Mouse (Mus musculus): ENCODE results near the gene Efs.
"Not testable (repeated sequence)": the region's sequence is repeated elsewhere in the genome, so short reads cannot be mapped to it uniquely, and the experiment has no call there.

The Efs gene

DNA sequence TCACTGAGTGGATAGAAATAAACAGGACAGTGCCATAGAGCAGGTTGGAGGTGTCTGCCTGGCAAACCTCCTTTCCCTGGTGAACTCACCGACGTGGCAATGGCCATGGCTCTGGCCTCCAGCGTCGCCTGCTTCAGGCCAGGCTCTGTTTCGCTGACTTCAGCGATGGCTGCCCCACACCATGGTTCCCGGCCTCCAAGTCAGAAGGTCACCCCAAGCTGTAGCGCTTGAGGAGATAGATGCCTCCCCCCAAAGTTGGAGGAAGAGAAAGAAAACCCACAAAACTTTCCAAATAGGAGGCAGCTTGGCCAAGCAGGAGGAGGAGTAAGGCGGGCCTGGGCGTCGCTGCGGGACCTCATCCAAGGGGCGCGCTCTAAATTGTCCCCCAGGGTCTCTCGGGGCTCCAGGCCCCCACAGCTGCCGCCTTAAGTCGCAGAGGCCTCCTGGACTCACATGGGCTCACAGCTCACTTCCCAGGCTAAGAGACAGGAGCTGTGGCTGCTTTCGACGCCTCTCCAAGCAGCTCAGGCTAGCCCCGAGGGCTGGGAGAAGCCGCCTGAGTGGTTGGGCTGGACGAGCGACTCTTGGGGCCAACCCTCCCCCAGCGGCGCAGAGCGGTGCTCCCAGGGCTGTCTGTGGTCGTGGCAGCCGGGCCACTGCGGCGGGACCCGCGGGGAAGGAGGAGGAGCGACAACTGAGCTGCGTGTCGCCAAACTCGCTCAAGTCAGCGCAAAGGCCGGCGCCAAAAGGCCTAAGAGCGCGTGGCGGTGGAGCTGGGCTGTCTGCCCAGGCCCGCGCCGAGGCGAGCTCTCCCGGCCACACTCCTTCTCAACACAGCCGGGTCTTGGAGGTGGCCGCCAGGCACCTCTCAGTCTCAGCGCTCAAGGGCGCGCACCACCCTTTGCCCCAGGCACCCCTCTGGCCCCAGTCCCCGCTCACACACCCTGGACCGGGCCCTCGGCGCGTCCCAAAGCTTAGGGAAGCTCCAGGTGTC is at the start of gene Efs:
Gene Efs, minus strand, starts transcription at position 778 of the 994 bp plus-strand sequence.
- no peak for DNase-seq (ENCODE audit: low read depth, low spot score)

DNA sequence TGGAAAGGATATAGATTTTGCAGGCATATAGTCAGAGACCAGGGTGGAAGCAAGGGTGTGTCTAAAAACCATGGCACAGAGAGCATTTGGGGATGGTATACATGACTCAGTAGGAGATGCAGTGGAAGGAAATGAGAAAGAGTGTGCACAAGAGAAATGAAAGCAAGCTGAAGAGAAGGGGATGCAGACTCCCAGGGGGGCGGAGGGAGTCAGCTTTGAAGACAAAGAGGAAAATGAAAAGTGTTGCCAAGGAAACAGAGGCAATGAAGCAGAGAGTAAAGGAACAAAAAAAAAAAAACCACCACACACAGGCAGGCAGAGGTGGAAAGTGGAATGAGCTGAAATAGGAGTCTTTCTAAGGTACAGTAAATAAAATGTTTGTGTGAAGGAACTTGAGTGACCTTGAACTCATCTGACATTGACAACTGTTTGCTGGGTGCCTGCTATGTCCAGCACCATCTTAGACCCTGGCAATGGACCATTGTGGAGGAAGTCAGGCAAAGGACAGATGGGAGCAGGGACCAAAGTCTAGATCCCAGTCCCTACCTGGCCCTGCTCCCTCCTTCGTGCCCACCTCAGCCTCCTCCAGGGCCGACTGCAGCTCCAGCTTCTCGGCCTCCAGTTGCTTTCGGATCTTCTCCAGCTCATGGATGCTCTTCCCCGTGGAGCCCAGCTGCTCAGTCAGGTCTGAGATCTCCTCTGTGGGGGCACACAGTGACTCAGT is 48.3 kb upstream of the Efs start:
- DNase-seq (ENCODE audit: low read depth, low spot score), result peak; percentile 79

DNA sequence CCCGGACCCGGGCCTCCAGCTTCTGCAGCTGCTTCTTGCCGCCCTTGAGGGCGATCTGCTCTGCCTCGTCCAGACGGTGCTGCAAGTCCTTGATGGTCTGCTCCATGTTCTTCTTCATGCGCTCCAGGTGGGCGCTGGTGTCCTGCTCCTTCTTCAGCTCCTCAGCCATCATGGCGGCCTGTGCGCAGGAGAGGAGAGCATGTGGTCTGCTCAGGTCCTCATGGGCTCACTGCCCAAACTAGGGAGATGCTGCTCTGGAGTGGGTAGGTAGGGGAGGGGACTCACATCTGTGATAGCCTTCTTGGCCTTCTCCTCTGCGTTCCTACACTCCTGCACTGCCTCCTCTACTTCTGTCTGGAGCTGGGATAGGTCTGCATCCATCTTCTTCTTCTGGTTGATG is 46.9 kb upstream of the Efs start:
- DNase-seq (ENCODE audit: low read depth, low spot score), result not testable (repeated sequence)

DNA sequence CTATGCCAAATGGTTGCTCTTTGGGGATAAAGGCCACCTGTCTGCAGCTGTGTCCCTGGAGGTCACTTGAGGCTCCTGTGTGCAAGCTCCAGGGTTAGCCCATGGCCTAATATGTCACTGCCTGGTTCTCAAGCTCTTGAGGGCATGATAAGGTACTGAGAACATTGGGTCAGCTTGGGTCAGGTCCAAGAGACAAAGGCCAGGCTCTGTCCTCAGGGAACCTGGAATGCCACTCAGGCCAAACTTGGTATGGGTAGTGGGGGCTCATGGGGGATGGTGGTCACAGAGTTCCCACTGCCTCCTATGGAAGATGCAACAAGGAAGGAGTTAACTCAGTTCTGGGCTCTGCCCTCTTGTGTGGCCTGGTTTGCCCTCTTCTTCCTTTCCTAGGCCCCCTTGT is 42.4 kb upstream of the Efs start:
- DNase-seq (ENCODE audit: low read depth, low spot score), result no peak

DNA sequence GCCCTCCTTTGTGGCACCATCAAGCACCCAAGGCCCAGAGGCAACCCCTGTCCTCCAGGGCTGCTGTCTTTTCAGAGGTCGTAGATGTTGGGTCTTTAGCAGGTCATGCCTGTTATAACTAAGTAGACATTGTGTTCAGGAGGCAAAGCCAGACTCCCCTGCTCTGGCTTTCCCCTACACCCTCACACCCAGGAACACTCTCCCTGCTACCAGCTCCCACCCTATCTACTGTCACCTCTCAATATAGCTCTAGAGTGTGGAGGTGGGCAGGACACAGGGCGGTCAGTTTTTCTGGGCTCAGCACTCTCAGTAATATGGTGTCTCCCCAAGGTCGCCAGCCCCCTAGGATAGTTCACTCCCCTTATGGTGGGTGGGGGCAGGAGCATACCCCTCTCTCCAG is 41.9 kb upstream of the Efs start:
- no peak for DNase-seq (ENCODE audit: low read depth, low spot score)

DNA sequence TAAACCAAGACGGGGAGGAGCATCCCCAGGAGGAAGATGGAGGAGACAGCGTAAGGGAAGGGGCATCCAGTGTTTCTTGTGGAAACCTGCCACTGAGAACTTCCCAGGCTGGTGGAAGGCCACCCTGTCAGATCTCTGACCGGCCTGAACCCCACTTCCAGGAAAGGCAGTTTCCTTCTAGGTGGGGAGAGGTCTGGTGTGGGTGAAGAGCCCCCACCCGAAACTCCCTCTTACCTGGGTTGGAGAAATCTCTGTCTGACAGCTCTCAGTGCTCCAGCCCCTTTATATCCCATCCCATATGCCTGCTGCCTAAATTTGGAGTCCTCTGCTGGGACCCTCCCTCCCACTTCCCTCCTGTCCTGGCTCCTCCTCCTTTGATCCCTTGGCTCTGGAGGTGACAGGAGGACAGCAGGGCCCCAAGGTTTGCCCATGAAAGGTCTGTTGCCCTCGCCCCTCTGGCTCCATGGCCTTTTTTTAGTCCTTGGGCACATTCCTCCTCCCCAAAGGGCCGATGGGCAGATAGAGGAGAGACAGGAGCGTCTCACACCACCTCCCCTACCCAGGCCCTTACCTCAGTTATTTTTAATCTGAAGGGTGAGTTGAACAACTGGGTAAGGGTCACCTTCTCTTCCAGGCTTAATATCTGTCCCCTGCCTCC is 40.5 kb upstream of the Efs start, which contains the start of gene Myh6:
Gene Myh6, minus strand, starts transcription at position 608 of the 658 bp plus-strand sequence.
- no peak for DNase-seq (ENCODE audit: low read depth, low spot score)

DNA sequence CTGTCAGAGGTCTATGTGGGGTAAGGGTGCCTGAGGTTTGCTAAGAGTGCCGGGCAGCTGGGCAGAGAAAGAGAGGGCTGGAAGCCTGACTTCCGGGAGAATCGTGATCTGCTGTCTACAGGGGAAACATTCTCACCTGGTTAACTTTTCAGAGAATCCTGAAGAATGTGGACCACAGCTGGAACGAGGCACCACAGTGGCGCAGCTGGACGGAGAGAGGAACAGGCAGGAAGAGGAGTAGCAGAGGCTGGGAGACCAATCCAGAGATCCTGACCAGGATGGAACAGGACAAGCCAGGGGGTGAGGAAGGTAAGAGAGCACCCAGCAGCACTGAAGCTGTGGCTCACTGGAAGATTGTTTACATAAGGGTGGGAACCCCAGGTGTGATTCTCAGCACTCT is 39.7 kb upstream of the Efs start:
- DNase-seq (ENCODE audit: low read depth, low spot score), result no peak

DNA sequence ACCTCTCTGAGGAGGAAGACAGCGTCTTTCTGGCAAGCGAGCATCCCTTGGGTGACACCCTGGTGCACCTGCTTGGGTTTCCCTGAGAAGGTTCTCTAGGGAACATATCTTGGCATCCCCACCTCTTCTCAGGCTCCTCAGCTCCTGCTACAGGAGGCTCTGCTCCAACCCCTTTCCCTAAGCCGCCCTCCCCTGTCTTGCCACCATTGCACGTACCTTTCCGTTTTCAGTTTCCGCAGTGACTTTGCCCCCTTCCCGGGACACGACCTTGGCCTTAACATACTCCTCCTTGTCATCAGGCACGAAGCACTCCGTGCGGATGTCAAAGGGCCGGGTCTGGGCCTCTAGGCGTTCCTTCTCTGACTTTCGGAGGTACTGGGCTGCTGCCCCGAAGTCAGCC is 39.1 kb upstream of the Efs start:
- no peak for DNase-seq (ENCODE audit: low read depth, low spot score)

DNA sequence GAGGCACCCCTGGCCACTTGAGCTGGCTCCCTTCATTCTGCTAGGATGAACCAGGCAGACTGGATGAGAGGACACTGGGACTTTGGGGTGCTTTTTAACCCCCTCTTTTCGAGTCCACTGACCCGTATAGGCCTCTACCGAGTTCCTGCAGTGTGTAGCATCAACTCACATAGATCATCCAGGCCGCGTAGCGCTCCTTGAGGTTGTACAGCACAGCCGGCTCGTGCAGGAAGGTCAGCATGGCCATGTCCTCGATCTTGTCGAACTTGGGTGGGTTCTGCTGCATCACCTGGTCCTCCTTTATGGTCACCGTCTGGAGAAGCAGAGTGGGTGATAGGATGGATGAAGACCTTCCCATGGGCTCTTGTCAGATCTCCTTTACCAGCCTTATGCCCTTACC is 37.8 kb upstream of the Efs start:
- DNase-seq (ENCODE audit: low read depth, low spot score), result no peak

DNA sequence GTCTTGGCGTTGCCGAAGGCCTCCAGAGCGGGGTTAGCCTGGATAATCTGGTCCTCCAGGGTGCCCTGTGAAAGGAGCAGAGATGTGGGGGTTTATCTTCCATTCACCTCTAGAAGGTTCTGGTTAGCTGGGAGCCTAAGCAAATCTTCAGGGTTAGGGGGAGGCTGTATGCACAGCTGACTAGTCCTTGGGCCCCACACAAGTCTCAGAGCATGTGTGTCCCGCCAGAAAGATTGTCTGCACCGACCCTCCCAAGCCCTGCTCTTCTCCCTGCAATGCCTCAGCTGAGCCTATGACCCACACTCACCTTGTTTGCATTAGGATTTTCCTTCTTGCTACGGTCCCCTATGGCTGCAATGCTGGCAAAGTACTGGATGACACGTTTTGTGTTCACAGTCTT is 36.8 kb upstream of the Efs start:
- DNase-seq (ENCODE audit: low read depth, low spot score), result no peak

DNA sequence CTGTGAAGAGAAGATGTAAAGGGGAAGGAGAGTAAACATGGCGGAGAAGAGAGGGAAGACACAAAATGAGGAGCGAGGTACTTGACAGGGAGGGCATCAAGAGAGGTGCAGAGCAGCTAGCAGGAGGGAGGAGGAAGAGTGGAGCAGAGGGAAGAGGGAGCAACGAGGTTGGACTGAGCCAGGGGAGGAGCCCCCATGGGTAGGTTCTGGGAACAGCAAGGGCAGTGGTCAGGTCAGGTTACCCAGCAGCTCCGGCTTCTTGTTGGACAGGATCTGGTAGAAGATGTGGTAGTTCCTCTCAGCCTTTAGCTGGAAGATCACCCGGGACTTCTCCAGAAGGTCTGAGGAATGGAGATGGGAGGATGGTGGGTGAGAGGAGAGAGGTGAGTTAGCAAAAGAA is 35.6 kb upstream of the Efs start:
- DNase-seq (ENCODE audit: low read depth, low spot score), result no peak

DNA sequence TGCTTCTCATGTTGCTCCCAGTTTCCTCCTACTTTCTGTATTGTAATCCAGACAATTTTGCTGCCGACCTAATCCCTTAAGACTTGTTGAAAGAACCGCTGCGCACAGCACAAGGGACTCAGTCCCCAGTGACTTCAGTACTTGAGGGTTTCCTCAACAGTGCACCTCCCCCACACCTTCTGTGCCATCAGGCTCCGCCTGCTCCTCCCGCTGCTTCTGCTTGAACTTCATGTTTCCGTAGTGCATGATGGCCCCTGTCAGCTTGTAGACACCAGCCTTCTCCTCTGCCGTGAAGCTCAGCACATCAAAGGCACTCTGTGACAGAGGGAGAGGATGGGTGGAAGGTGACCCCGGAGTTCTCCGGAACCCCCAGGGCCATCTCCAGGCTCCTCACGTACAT is 34.8 kb upstream of the Efs start:
- DNase-seq (ENCODE audit: low read depth, low spot score), result no peak

DNA sequence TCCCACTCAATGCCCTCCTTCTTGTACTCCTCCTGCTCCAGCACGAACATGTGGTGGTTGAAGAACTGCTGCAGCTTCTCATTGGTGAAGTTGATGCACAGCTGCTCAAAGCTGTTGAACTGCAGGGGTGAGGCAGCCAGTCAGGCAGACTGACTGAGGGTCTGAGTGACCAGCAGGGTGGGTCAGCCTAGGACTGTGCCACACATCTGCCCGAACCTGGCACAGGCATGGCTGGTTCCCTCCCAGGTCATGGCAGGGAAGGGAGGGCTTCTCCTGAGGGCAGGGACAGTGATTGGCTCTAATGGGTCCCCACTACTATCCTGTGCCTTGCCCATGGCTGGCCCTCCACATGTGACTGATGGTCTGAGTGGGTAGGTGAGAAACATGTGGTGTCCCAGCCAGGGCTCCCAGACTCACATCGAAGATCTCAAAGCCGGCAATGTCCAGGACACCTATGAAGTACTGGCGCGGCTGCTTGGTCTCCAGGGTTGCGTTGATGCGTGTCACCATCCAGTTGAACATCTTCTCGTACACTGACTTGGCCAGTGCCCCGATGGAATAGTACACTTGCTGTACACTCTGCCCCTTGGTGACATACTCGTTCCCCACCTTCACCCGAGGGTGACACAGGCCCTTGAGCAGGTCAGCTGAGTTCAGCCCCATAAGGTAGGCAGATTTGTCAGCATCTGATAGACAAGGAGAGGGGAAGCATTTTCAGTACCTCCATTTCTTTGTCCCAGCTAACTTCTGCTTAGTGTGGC is 34.1 kb upstream of the Efs start:
- DNase-seq (ENCODE audit: low read depth, low spot score), result not testable (repeated sequence)

DNA sequence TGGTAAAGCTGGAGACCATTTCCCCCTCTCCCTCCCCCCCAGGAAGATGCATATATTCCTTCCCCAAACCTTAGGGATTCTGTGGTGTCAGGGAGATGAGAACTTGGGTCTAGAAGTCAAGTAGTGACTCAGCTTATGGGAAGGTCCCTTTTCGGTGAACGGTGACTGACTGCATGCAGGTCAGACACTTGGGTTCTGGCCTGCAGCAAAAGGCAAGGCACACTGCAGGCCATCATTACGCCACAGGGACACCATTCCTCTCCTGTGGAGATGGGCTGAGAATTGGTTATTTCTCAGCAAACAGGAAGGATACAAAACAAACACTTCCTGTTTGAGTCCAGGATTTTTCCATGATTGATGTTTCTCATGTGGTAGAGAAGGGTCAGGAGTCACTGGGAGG is 33.3 kb upstream of the Efs start:
- DNase-seq (ENCODE audit: low read depth, low spot score), result no peak

DNA sequence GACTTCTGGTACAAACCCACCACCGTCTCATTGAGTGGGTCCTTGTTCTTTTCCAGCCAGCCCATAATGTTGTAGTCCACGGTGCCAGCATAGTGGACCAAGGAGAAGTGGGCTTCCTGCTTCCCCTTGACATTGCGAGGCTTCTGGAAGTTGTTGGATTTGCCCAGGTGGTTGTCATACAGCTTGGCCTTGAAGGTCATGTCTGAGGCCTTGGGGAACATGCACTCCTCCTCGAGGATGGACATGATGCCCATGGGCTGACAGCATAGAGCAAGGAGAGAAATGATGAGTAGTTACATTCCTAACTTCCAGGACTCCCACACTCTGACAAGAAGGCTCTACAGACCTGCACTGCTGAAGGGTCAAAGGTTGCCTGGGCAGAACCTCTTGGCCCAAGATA is 32.6 kb upstream of the Efs start:
- no peak for DNase-seq (ENCODE audit: low read depth, low spot score)

DNA sequence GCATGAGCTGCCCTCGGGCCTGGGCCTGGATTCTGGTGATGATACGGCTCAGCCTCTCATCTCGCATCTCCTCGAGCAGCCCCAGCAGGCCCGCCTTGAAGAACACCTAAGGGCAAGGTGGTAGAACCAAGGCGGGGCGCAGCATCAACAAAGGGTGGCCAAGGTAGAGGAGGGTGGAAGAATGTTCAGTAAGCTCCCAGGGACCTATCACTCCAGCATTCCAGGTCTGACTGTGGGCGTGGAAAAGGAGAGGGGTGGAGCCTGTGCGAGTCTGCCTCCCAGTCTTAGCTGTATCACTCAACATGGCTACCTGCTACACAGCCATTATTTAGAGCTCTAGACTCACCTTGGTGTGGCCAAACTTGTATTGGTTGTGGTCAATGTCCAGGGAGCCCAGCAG is 30.6 kb upstream of the Efs start:
- DNase-seq (ENCODE audit: low read depth, low spot score), result no peak

DNA sequence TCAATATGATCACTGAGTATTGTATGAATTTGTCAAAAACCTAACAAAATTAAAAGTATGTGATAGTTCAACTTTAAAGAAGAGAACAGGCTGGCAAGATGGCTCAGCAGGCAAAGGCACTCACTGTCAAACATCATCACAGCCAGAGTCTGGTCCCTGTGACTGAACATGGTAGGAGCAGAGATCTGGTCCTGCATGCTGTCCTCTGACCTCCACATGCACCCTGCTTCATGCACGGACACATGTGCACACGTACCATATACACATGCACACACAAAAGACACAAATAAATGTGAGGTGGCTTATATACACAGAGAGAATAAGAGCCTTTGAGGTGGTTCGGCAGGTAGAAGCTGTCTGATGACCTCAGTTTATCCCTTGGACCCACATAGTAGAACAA is 29.6 kb upstream of the Efs start:
- no peak for DNase-seq (ENCODE audit: low read depth, low spot score)

DNA sequence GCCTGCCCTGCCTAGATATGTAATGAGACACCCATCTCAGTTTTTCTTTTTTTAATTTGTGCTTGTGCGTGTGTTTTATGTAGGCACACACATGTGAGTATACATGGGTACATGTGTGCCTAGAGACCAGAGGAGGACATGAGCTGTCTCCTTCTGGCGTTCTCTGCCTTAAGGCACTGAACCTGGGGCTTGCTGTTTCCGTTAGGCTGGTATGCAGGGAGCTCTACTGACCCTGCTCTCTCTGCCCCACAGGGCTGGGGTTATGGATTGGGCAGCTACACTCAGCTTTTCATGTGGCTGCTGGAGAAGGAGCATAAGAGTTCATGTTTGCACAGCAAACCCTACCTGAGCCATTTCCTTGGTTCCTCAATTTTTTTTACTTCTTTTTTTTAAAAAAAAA is 28.5 kb upstream of the Efs start:
- DNase-seq (ENCODE audit: low read depth, low spot score), result no peak

DNA sequence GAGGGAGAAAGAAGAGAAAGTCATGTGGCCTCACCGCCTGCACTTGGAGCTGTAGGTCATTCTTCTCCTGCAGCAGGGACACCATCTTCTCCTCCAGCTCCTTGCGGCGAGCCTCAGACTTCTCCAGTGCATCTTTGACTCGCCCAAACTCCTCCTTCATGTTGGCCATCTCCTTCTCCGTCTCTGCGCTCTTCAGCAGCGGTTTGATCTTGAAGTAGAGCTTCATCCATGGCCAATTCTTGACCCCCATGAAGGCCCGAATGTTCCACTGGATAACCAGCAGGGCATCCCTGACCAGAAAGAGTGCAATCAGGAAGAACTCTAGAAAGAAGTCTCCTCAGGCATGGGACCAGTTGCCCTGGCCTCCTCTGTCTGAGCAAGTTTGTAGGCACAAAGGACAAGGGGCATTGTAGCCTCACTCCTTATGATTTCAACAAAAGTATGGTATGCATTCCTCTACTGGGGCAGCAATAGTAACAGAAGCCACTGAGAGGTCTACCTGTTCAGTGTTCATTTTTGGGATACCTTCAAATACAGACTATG is 27.8 kb upstream of the Efs start:
- DNase-seq (ENCODE audit: low read depth, low spot score), result no peak

DNA sequence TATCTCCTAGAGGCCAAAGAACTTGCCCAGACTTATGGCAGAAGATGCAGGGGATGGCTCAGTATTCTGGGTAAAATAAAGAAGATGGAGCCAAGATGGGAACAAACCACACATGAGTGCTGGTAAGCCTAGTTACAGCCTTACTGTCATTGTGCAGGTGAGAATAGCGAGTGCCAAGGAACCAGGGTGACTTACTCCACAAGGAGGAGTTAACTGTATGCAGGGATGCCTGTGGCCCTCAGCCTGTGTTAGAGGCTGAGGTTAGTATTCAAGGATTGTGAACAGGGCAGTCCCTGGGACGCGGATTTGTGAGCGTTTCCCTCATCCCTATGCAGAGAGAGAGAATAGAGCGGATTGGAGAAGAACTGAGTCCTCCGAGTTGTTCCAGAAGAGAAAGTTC is 25.7 kb upstream of the Efs start:
- no peak for DNase-seq (ENCODE audit: low read depth, low spot score)

DNA sequence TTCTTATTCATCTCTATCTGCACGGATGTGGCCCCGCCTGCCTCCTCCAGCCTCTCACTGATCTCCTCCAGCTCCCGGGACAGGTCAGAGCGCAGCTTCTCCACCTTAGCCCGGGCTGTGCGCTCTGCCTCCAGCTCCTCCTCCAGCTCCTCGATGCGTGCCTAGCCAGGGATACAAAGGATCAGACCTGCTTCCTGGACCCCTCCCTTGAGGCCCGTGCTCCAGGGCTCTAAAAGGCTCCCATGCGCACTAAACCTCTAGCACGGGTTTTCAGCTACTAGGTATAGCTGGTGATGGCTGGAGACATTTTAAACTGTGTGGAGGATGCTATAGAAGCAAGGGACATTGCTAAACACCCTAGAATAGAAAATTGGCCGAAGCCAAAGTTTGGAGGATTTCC is 24.6 kb upstream of the Efs start:
- DNase-seq (ENCODE audit: low read depth, low spot score), result no peak
